19 mouse cellular contexts compared by ENCODE assay signal in the genomic region with DNA sequence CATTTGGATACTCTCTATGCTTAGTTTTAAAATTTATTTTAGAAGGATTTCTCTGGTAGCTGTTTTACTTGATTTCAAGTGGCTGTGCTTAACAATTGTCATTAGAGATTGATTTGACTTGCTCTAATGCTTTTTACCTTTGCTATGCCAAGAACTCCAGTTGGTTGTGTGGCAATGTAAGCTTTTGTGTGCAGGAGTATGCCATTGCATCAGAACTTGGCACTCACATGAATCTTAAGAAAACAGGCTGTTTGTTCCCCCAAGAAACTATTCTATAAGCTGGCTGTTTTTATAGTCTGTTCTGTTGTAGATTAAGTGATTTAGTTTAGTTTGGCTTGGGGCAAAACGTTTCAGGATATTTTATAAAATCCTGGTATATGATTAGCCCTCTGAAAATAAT. TPM values are rescaled to one million over a fixed set of nuclear protein-coding genes. Genes with fewer than 3 reads are reported as not detected.
DNase-seq lines count a peak whose midpoint lies in the region; ATAC-seq and TF ChIP-seq lines count a peak whose summit lies in the region.
"Had no signal": no experiment of that assay in that cellular context is flagged by ENCODE, and none has a peak within 500 bp of the region (broad histone marks: within the 10 kb centered on the region; RNA-seq: fewer than 3 reads in every experiment).

No protein-coding gene starts in this region.

- no peaks in the 10 kb centered on the region for H3K4me1 ChIP-seq in liver, adult 2 months (ENCODE audit: control insufficient read depth, insufficient read depth, low read length)
- no peaks in the 10 kb centered on the region for H3K4me1 ChIP-seq in liver, embryonic 12.5 days
- H3K4me1 ChIP-seq: forebrain, embryonic 12.5 days; heart, embryonic 13.5 days; hindbrain, embryonic 12.5 days had no signal

- no peak for TF ChIP-seq CTCF in liver, adult 2 months (IDR thresholded peaks at IDR 0.05; ENCODE audit: low read depth, low read length)

- no peak overlapping the region for H3K4me2 ChIP-seq in liver, embryonic 12.5 days
- H3K4me2 ChIP-seq: forebrain, embryonic 12.5 days; heart, embryonic 13.5 days; hindbrain, embryonic 12.5 days had no signal

- WGBS in liver, adult 2 months: 69% methylated on average over 1 of the region's 1 CpGs
- 42% methylated on average over 1 of the region's 1 CpGs for WGBS in liver, embryonic 12.5 days (ENCODE audit: insufficient replicate concordance)

- H3K9me3 ChIP-seq in liver, embryonic 12.5 days (replicated peaks): no peaks in the 10 kb centered on the region
- H3K9me3 ChIP-seq: forebrain, embryonic 12.5 days; heart, embryonic 13.5 days; hindbrain, embryonic 12.5 days had no signal

- no peak for ATAC-seq in liver, embryonic 12.5 days
- ATAC-seq: hindbrain, embryonic 16.5 days; inflammation-experienced regulatory T-cells, adult 6 months had no signal

- H3K9ac ChIP-seq in liver, adult 2 months (ENCODE audit: low read depth, low read length): no peak overlapping the region
- H3K9ac ChIP-seq in liver, embryonic 12.5 days: no peak overlapping the region
- H3K9ac ChIP-seq: forebrain, embryonic 12.5 days; heart, embryonic 13.5 days; hindbrain, embryonic 12.5 days had no signal

- no peak overlapping the region for H3K27ac ChIP-seq in liver, adult 2 months (replicated peaks; ENCODE audit: insufficient read depth, low read depth, low read length)
- H3K27ac ChIP-seq in liver, embryonic 12.5 days: no peak overlapping the region
- H3K27ac ChIP-seq: forebrain, embryonic 12.5 days; gastrocnemius, adult 2 months; heart, embryonic 13.5 days; hindbrain, embryonic 12.5 days had no signal

- peak; percentile 27 for DNase-seq in liver, adult 2 months (ENCODE audit: extremely low read depth, low read depth, low spot score)
- peak; percentile 44 for DNase-seq in lung, postnatal 36 days
- no peak for DNase-seq in lung, postnatal 4 days
- DNase-seq in fat pad, adult 2 months (ENCODE audit: extremely low read depth, low read depth, low spot score): peak; percentile 90
- no peak for DNase-seq in right cerebral cortex, adult 2 months (ENCODE audit: low spot score in 2 of 2)
- DNase-seq in urinary bladder, postnatal 4 days (ENCODE audit: low spot score in 2 of 2): no peak
- DNase-seq: adrenal gland, postnatal 10 days; cerebellum, adult 18-20 months; cerebellum, adult 9-11 months; gastrocnemius, adult 2 months; gastrocnemius, postnatal 25 days; heart, adult 11 months; heart, postnatal 36 days had no signal

- H3K36me3 ChIP-seq in liver, adult 2 months (ENCODE audit: control insufficient read depth, insufficient read depth, low read length): no peaks in the 10 kb centered on the region
- H3K36me3 ChIP-seq in liver, embryonic 12.5 days: no peaks in the 10 kb centered on the region
- H3K36me3 ChIP-seq: forebrain, embryonic 12.5 days; heart, embryonic 13.5 days; hindbrain, embryonic 12.5 days had no signal

- H3K79me2 ChIP-seq in liver, adult 2 months (ENCODE audit: control insufficient read depth, insufficient read depth, low read length): no peaks in the 10 kb centered on the region

- no peak for TF ChIP-seq POLR2A in liver, adult 2 months (IDR thresholded peaks at IDR 0.05; ENCODE audit: extremely low read depth, insufficient read depth, low read length)

- no peaks in the 10 kb centered on the region for H3K27me3 ChIP-seq in liver, adult 2 months (ENCODE audit: control insufficient read depth, insufficient read depth, low read length)
- no peaks in the 10 kb centered on the region for H3K27me3 ChIP-seq in liver, embryonic 12.5 days (replicated peaks)
- H3K27me3 ChIP-seq: forebrain, embryonic 12.5 days; heart, embryonic 13.5 days; hindbrain, embryonic 12.5 days had no signal

- no peak overlapping the region for H3K4me3 ChIP-seq in liver, adult 2 months (ENCODE audit: insufficient read depth, low read depth, low read length)
- no peak overlapping the region for H3K4me3 ChIP-seq in liver, embryonic 12.5 days
- H3K4me3 ChIP-seq: forebrain, embryonic 12.5 days; gastrocnemius, adult 2 months; heart, embryonic 13.5 days; hindbrain, embryonic 12.5 days had no signal

RNA-seq across cellular contexts. Expression of gene Mipol1, which starts 45.2 kb away (rescaled TPM):
- 4.8 and 6.7 TPM in 2 replicates for total RNA-seq in liver, adult 2 months (2014; rRNA removed)
- 0.77 and 0.97 TPM in 2 replicates for polyA plus RNA-seq in liver, adult 2 months (2012; rRNA removed)
- 5.4 and 6.1 TPM in 2 replicates for polyA plus RNA-seq in liver, embryonic 12.5 days (2016; fragmentation: Nextera tagmentation; extraction: Ambion mirVana)

RNA-seq across cellular contexts. Expression of gene Prps1l3, which starts 45.2 kb away (rescaled TPM):
- 40.1 and 41.1 TPM in 2 replicates for total RNA-seq in liver, adult 2 months (2014; rRNA removed)
- 13.2 and 17.5 TPM in 2 replicates for polyA plus RNA-seq in liver, adult 2 months (2012; rRNA removed)
- polyA plus RNA-seq in liver, embryonic 12.5 days (2016; fragmentation: Nextera tagmentation; extraction: Ambion mirVana): 59.4 and 61.7 TPM in 2 replicates

Comparison
In these comparisons a context has a peak if more than half of its experiments do, and no peak if none do; other contexts are left out.
1. DNase-seq: peak in liver, adult 2 months (single experiment), lung, postnatal 36 days (single experiment) and fat pad, adult 2 months (single experiment); none in lung, postnatal 4 days (0 of 2), right cerebral cortex, adult 2 months (0 of 2) and urinary bladder, postnatal 4 days (0 of 2).